In genomic region chr1:166402003-166402402, GRCm38 (mm10) we compare ENCODE assay signal across 13 mouse cellular contexts. TPM values are rescaled to one million over a fixed set of nuclear protein-coding genes. Genes with fewer than 3 reads are reported as not detected.
A peak's percentile ranks its signal among the peaks of the same experiment; 100 is the strongest.
DNase-seq lines count a peak whose midpoint lies in the region; ATAC-seq and TF ChIP-seq lines count a peak whose summit lies in the region.
"Had no signal": no experiment of that assay in that cellular context is flagged by ENCODE, and none has a peak within 500 bp of the region (broad histone marks: within the 10 kb centered on the region; RNA-seq: fewer than 3 reads in every experiment).

No protein-coding gene starts in this region.

- no peak overlapping the region for H3K27ac ChIP-seq in hindbrain, embryonic 14.5 days
- H3K27ac ChIP-seq in hindbrain, embryonic 12.5 days, result no peak overlapping the region
- no peak overlapping the region for H3K27ac ChIP-seq in neural tube, embryonic 14.5 days (ENCODE audit: low read depth, low read length)
- H3K27ac ChIP-seq in neural tube, embryonic 15.5 days (replicated peaks), result no peak overlapping the region
- H3K27ac ChIP-seq in stomach, postnatal 0 days (replicated peaks), result no peak overlapping the region
- H3K27ac ChIP-seq: liver, embryonic 15.5 days had no signal

- DNase-seq in cerebellum, postnatal 10 days, result peak; percentile 86
- no peak for DNase-seq in cerebellum, postnatal 36 days
- peak; percentile 72 for DNase-seq in hindbrain, embryonic 14.5 days (ENCODE audit: low spot score)
- peak; percentile 47 to 49 for DNase-seq in layer of hippocampus, postnatal 10 days (ENCODE audit: low spot score in 2 of 2)
- DNase-seq in stomach, postnatal 0 days (ENCODE audit: low spot score), result no peak
- DNase-seq: adrenal gland, adult 2 months; gastrocnemius, postnatal 14 days; thymus, postnatal 4 days had no signal

- H3K36me3 ChIP-seq in hindbrain, embryonic 14.5 days (replicated peaks; ENCODE audit: control insufficient read depth, insufficient read depth), result peaks cover 94% of the 10 kb centered on the region
- peaks cover 93% of the 10 kb centered on the region for H3K36me3 ChIP-seq in hindbrain, embryonic 12.5 days
- peaks cover 56% of the 10 kb centered on the region for H3K36me3 ChIP-seq in neural tube, embryonic 14.5 days (ENCODE audit: control insufficient read depth, insufficient read depth, low read length)
- peaks cover 82% of the 10 kb centered on the region for H3K36me3 ChIP-seq in neural tube, embryonic 15.5 days
- H3K36me3 ChIP-seq in stomach, postnatal 0 days (ENCODE audit: control insufficient read depth, insufficient read depth, low read length), result peaks cover 25% of the 10 kb centered on the region

- no peak overlapping the region for H3K9ac ChIP-seq in hindbrain, embryonic 14.5 days
- H3K9ac ChIP-seq in hindbrain, embryonic 12.5 days, result no peak overlapping the region
- H3K9ac ChIP-seq in neural tube, embryonic 14.5 days (replicated peaks; ENCODE audit: low read depth, low read length), result no peak overlapping the region
- H3K9ac ChIP-seq in neural tube, embryonic 15.5 days (replicated peaks), result no peak overlapping the region
- no peak overlapping the region for H3K9ac ChIP-seq in stomach, postnatal 0 days (ENCODE audit: low read length)
- H3K9ac ChIP-seq: liver, embryonic 15.5 days had no signal

- H3K27me3 ChIP-seq in hindbrain, embryonic 14.5 days (ENCODE audit: control insufficient read depth, insufficient read depth, low read length), result no peaks in the 10 kb centered on the region
- no peaks in the 10 kb centered on the region for H3K27me3 ChIP-seq in hindbrain, embryonic 12.5 days
- no peaks in the 10 kb centered on the region for H3K27me3 ChIP-seq in neural tube, embryonic 14.5 days (ENCODE audit: control insufficient read depth, insufficient read depth, low read length)
- H3K27me3 ChIP-seq in neural tube, embryonic 15.5 days (replicated peaks), result no peaks in the 10 kb centered on the region
- H3K27me3 ChIP-seq in stomach, postnatal 0 days (ENCODE audit: control insufficient read depth, insufficient read depth, low read length), result no peaks in the 10 kb centered on the region
- H3K27me3 ChIP-seq: liver, embryonic 15.5 days; megakaryocyte, embryonic 14.5 days had no signal

- peak; percentile 50; the same call in 1 of the 2 replicates for ATAC-seq in hindbrain, embryonic 14.5 days (ENCODE audit: low FRiP score)
- no peak for ATAC-seq in hindbrain, embryonic 12.5 days (ENCODE audit: low FRiP score)
- peak; percentile 32 for ATAC-seq in neural tube, embryonic 14.5 days (ENCODE audit: low read depth)
- ATAC-seq in neural tube, embryonic 15.5 days (ENCODE audit: low FRiP score), result no peak
- no peak for ATAC-seq in stomach, postnatal 0 days (ENCODE audit: low FRiP score, low TSS enrichment)

- TF ChIP-seq CTCF in stomach, postnatal 0 days (IDR thresholded peaks at IDR 0.05; ENCODE audit: low read depth), result no peak

- no peak for TF ChIP-seq EP300 in stomach, postnatal 0 days (optimal IDR thresholded peaks at IDR 0.05)

- 70% methylated on average over 4 of the region's 4 CpGs for WGBS in hindbrain, embryonic 14.5 days
- WGBS in hindbrain, embryonic 12.5 days, result 66% methylated on average over 4 of the region's 4 CpGs
- 68% methylated on average over 4 of the region's 4 CpGs for WGBS in neural tube, embryonic 14.5 days
- 81% methylated on average over 4 of the region's 4 CpGs for WGBS in neural tube, embryonic 15.5 days
- WGBS in stomach, postnatal 0 days, result 77% methylated on average over 4 of the region's 4 CpGs

- no peaks in the 10 kb centered on the region for H3K9me3 ChIP-seq in hindbrain, embryonic 14.5 days (ENCODE audit: control insufficient read depth, low read length)
- no peaks in the 10 kb centered on the region for H3K9me3 ChIP-seq in hindbrain, embryonic 12.5 days (replicated peaks)
- H3K9me3 ChIP-seq in neural tube, embryonic 14.5 days (ENCODE audit: control insufficient read depth, low read length), result no peaks in the 10 kb centered on the region
- H3K9me3 ChIP-seq in neural tube, embryonic 15.5 days (replicated peaks), result no peaks in the 10 kb centered on the region
- no peaks in the 10 kb centered on the region for H3K9me3 ChIP-seq in stomach, postnatal 0 days (ENCODE audit: control insufficient read depth, low read length)
- H3K9me3 ChIP-seq: liver, embryonic 15.5 days; megakaryocyte, embryonic 14.5 days had no signal

- no peak overlapping the region for H3K4me2 ChIP-seq in hindbrain, embryonic 14.5 days (replicated peaks)
- H3K4me2 ChIP-seq in hindbrain, embryonic 12.5 days (replicated peaks), result no peak overlapping the region
- no peak overlapping the region for H3K4me2 ChIP-seq in neural tube, embryonic 14.5 days (ENCODE audit: low read depth, low read length)
- no peak overlapping the region for H3K4me2 ChIP-seq in neural tube, embryonic 15.5 days
- H3K4me2 ChIP-seq in stomach, postnatal 0 days (replicated peaks; ENCODE audit: low read depth), result no peak overlapping the region
- H3K4me2 ChIP-seq: liver, embryonic 15.5 days had no signal

- H3K4me3 ChIP-seq in hindbrain, embryonic 14.5 days (replicated peaks; ENCODE audit: low read length), result no peak overlapping the region
- H3K4me3 ChIP-seq in hindbrain, embryonic 12.5 days, result no peak overlapping the region
- H3K4me3 ChIP-seq in neural tube, embryonic 14.5 days (ENCODE audit: low read depth, low read length), result no peak overlapping the region
- H3K4me3 ChIP-seq in neural tube, embryonic 15.5 days (replicated peaks), result no peak overlapping the region
- no peak overlapping the region for H3K4me3 ChIP-seq in stomach, postnatal 0 days (ENCODE audit: low read depth, low read length)
- H3K4me3 ChIP-seq: liver, embryonic 15.5 days; megakaryocyte, embryonic 14.5 days had no signal

- peaks cover 10% of the 10 kb centered on the region; the same call in 1 of the 2 replicates for H3K4me1 ChIP-seq in hindbrain, embryonic 14.5 days (replicated peaks; ENCODE audit: control insufficient read depth, insufficient read depth, low read length)
- H3K4me1 ChIP-seq in hindbrain, embryonic 12.5 days, result peaks cover 4% of the 10 kb centered on the region
- H3K4me1 ChIP-seq in neural tube, embryonic 14.5 days (ENCODE audit: control insufficient read depth, insufficient read depth, low read length), result no peaks in the 10 kb centered on the region
- peaks cover 8% of the 10 kb centered on the region; the same call in 1 of the 2 replicates for H3K4me1 ChIP-seq in neural tube, embryonic 15.5 days
- no peaks in the 10 kb centered on the region for H3K4me1 ChIP-seq in stomach, postnatal 0 days (replicated peaks; ENCODE audit: control insufficient read depth, insufficient read depth)
- H3K4me1 ChIP-seq: liver, embryonic 15.5 days had no signal

RNA-seq across cellular contexts. Expression of gene Pogk, which starts 7.7 kb away (rescaled TPM):
- 41.2 and 42.4 TPM in 2 replicates for polyA plus RNA-seq in hindbrain, embryonic 14.5 days (2014; fragmentation: Nextera tagmentation; extraction: Ambion mirVana)
- polyA plus RNA-seq in hindbrain, embryonic 12.5 days (2016; fragmentation: Nextera tagmentation; extraction: Ambion mirVana), result 45.3 and 50.3 TPM in 2 replicates
- 40.2 and 49.1 TPM in 2 replicates for polyA plus RNA-seq in neural tube, embryonic 14.5 days (2014; fragmentation: Nextera tagmentation; extraction: Ambion mirVana)
- 26.3 and 27.6 TPM in 2 replicates for polyA plus RNA-seq in neural tube, embryonic 15.5 days (2015; fragmentation: Nextera tagmentation; extraction: Ambion mirVana)
- 10 to 100 TPM; 41.0 to 41.6 TPM for total RNA-seq in layer of hippocampus, postnatal 10 days (2021)
- 4.0 and 4.1 TPM in 2 replicates for polyA plus RNA-seq in stomach, postnatal 0 days (2015; fragmentation: Nextera tagmentation; extraction: Ambion mirVana)

RNA-seq across cellular contexts. Expression of gene Tada1, which starts 23.1 kb away (rescaled TPM):
- polyA plus RNA-seq in hindbrain, embryonic 14.5 days (2014; fragmentation: Nextera tagmentation; extraction: Ambion mirVana), result 77.8 and 84.8 TPM in 2 replicates
- polyA plus RNA-seq in hindbrain, embryonic 12.5 days (2016; fragmentation: Nextera tagmentation; extraction: Ambion mirVana), result 58.4 and 61.3 TPM in 2 replicates
- 83.6 and 84.0 TPM in 2 replicates for polyA plus RNA-seq in neural tube, embryonic 14.5 days (2014; fragmentation: Nextera tagmentation; extraction: Ambion mirVana)
- 69.3 and 72.4 TPM in 2 replicates for polyA plus RNA-seq in neural tube, embryonic 15.5 days (2015; fragmentation: Nextera tagmentation; extraction: Ambion mirVana)
- total RNA-seq in layer of hippocampus, postnatal 10 days (2021), result 10 to 100 TPM; 36.6 to 38.9 TPM
- 18.6 and 18.8 TPM in 2 replicates for polyA plus RNA-seq in stomach, postnatal 0 days (2015; fragmentation: Nextera tagmentation; extraction: Ambion mirVana)

Comparison
In these comparisons a context has a peak if more than half of its experiments do, and no peak if none do; other contexts are left out.
1. DNase-seq: peak in cerebellum, postnatal 10 days (2 of 2), hindbrain, embryonic 14.5 days (single experiment) and layer of hippocampus, postnatal 10 days (2 of 2); none in cerebellum, postnatal 36 days (0 of 2) and stomach, postnatal 0 days (single experiment).
2. ATAC-seq: peak in hindbrain, embryonic 14.5 days (single experiment) and neural tube, embryonic 14.5 days (single experiment); none in hindbrain, embryonic 12.5 days (single experiment), neural tube, embryonic 15.5 days (single experiment) and stomach, postnatal 0 days (single experiment).